Mouse (Mus musculus) activated CD4-positive, CD25-positive, alpha-beta regulatory T cell, adult 4 months (primary cell): ENCODE measurements around the gene Rras. TPM values are rescaled to one million over a fixed set of nuclear protein-coding genes. Genes with fewer than 3 reads are reported as not detected.
A peak's percentile ranks its signal among the peaks of the same experiment; 100 is the strongest.

Source experiments
- ATAC-seq: one replicate; pipeline ENCODE4 v1.8.0; 2017
- polyA plus RNA-seq, 2 experiments: library from polyadenylated mRNA; unstranded; fragments of 100-300 nt; shearing (Covaris generic); gene quantifications; one replicate each; pipeline ENCODE4 v1.2.1; 2017

Rras gene
- polyA plus RNA-seq, 2 experiments from 2014 or later: 4.5 to 6.1 TPM

- ATAC-seq: peak; percentile 92
These were observed 36.3 kb downstream of the Rras start for GRCm38 (mm10) chr7:45053931-45054510.

DNA sequence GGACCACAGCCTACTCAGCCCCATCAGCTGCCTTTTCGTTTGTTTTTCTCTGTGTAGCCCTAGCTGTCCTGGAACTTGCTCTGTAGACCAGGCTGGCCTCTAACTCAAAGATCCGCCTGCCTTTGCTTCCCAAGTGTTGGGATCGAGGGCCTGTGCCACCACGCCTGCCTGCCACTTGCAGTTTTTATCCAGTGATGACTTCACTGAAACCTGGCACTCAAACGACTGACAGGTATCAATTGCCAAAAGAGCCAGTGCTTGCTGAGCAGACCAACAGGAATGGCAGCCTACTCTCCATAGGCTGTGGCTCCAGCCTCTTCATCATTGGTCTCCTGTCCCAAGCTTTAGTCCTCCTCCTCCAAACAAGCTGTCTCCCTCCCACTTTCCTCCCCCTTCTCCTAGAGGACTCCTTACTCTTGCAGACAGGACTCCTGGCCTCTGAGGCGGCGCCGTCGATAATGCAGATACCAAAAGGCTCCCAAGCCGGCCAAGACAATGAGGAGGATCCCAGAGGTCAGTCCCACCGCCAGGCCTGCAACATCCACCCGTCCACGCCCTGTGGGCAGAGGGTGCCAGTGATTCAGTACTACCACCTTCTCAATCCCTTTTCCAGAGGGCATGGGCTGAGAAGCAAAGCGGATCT is 38.7 kb downstream of the Rras start:
- no peak for ATAC-seq

- ATAC-seq: no peak
These were observed 39.2 kb downstream of the Rras start for GRCm38 (mm10) chr7:45056972-45057348.

GRCm38 (mm10) chr7:45058607-45059571 is 41.1 kb downstream of the Rras start:
- no peak for ATAC-seq

DNA sequence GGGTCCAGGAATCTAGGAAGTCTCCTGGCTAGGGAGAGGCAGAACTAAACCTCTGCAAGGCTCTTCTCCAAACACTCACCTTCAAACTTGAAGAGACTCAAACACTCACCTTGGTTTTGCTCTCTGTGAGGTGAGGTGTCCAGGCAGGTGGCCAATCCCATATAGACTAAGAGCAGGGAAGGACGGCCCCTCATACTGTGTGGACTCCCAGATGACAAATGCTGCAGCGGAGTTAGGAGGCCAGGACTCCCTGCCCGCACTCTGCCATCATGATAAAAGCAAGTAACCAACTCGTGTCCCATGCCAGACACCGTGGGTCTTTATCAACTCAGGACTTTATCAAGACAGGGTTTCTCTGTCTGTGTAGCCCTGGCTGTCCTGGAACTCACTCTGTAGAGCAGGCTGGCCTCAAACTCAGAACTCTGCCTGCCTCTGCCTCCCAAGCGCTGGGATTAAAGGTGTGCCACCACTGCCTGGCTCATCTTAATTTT is 42.9 kb downstream of the Rras start:
- ATAC-seq: no peak

- ATAC-seq: no peak
These were observed 43.8 kb downstream of the Rras start for GRCm38 (mm10) chr7:45061532-45062075.

GRCm38 (mm10) chr7:45062239-45062835 is 44.6 kb downstream of the Rras start, which contains the start of the genes Nosip and Prrg2:
Gene Nosip (plus strand): TSS chr7:45062429.
Gene Prrg2 (minus strand): TSS chr7:45062677.
- ATAC-seq: peak; percentile 95

DNA sequence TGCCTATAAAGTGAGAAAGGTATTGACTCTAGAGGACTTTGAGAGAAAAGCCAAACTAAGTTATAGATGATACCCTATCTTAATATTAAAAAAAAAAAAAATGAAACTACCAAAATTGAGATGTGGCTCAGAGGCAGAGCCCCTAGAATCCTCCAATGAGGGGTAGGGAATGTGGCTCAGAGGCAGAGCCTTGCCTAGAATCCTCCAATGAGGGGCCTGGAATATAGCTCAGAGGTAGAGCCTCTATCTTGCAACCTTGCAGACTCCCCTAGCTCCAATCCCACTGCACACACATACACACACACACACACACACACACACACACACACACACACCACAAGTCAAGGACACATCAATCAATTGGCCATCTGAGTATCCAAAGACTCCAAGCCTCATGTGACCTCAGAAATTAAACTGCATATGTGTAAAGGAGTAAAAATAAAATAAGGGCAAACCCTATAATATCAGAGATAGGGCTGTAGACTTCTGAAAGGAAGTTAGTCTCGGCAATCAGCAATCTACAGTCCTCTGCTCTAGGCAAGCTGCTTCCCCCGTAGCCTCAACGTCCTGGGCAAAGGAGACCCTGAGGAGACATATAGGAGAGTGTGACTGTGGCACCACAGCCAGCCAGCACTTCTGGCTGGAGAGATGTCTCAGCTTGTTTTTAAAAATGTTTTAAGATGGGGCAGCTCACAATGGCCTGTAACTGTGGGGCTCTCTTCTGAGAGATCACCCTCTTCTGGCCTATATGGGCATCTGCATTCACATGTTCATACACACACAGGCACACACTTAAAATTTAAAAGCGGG is 49.6 kb downstream of the Rras start:
- no peak for ATAC-seq

- ATAC-seq: no peak
These were observed 50.2 kb downstream of the Rras start for GRCm38 (mm10) chr7:45068000-45068318.

DNA sequence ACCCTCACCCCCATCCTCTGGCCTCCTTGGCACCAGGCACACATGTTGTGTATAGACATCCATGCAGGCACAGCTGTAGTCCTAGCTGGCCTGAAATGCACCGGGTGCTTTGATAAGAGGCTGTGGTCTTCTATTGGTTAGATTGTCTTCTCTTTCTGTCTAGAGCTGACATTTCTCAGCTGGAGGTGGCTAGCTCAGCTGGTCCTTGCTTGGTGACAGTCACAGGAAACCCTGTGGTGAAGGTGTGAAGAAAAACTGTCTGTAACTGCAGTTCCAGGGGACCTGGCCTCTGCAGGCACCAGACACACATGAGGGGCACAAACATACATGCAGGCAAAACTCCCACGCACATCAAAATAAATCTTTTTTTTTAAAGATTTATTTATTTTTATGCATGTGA is 51.9 kb downstream of the Rras start:
- ATAC-seq: peak; percentile 85

Other genes starting within 250 kb of the Rras start
- gene Nup62, start 201.9 kb upstream of the Rras start, polyA plus RNA-seq: 10 to 100 TPM; 32.1 to 47.7 TPM
- gene Il4i1, start 201.6 kb upstream of the Rras start, polyA plus RNA-seq: 1 to 10 TPM; 2.0 to 4.1 TPM
- 1 to 10 TPM in 1 of 2 experiments, not detected in 1; 1.1 TPM for gene Atf5, start 201.3 kb upstream of the Rras start, polyA plus RNA-seq
- gene Akt1s1, start 169.0 kb upstream of the Rras start, polyA plus RNA-seq: 1 to 10 TPM; 3.0 to 4.7 TPM
- 10 to 100 TPM; 41.0 to 63.7 TPM for gene Tbc1d17, start 168.9 kb upstream of the Rras start, polyA plus RNA-seq
- 10 to 100 TPM; 41.4 to 48.8 TPM for gene Pnkp, start 160.8 kb upstream of the Rras start, polyA plus RNA-seq
- 1 to 10 TPM; 1.3 to 2.3 TPM for gene Ptov1, start 148.2 kb upstream of the Rras start, polyA plus RNA-seq
- gene Med25, start 125.2 kb upstream of the Rras start, polyA plus RNA-seq: 10 to 100 TPM; 12.2 to 20.1 TPM
- 10 to 100 TPM in 1 of 2 experiments, 1 to 10 TPM in 1; 7.3 to 19.3 TPM for gene Fuz, start 121.9 kb upstream of the Rras start, polyA plus RNA-seq
- 1 to 10 TPM; 6.8 to 8.0 TPM for gene Ap2a1, start 88.5 kb upstream of the Rras start, polyA plus RNA-seq
- not detected for gene Tsks, start 74.8 kb upstream of the Rras start, polyA plus RNA-seq
- gene Cpt1c, start 43.1 kb upstream of the Rras start, polyA plus RNA-seq: under 1 TPM; 0.80 to 0.98 TPM
- 100 to 1,000 TPM in 1 of 2 experiments, 10 to 100 TPM in 1; 38.0 to 103 TPM for gene Prmt1, start 31.4 kb upstream of the Rras start, polyA plus RNA-seq
- 100 to 1,000 TPM in 1 of 2 experiments, 10 to 100 TPM in 1; 88.9 to 129 TPM for gene Irf3, start 20.3 kb upstream of the Rras start, polyA plus RNA-seq
- 10 to 100 TPM; 18.4 to 31.8 TPM for gene Bcl2l12, start 19.2 kb upstream of the Rras start, polyA plus RNA-seq
- gene Scaf1, start 1.6 kb upstream of the Rras start, polyA plus RNA-seq: 1 to 10 TPM; 8.6 to 8.7 TPM
- gene Prr12, start 34.9 kb downstream of the Rras start, polyA plus RNA-seq: 10 to 100 TPM in 1 of 2 experiments, 1 to 10 TPM in 1; 9.5 to 11.4 TPM
- gene Nosip, start 44.5 kb downstream of the Rras start, polyA plus RNA-seq: 100 to 1,000 TPM; 143 to 161 TPM
- 1 to 10 TPM in 1 of 2 experiments, under 1 TPM in 1; 0.41 to 1.2 TPM for gene Prrg2, start 44.7 kb downstream of the Rras start, polyA plus RNA-seq
- gene Rcn3, start 74.3 kb downstream of the Rras start, polyA plus RNA-seq: 1 to 10 TPM; 4.7 to 5.4 TPM
- gene Fcgrt, start 85.9 kb downstream of the Rras start, polyA plus RNA-seq: 1 to 10 TPM in 1 of 2 experiments, under 1 TPM in 1; 0.78 to 1.1 TPM
- 1,000 to 10,000 TPM; 4,562 to 5,652 TPM for gene Rps11, start 106.5 kb downstream of the Rras start, polyA plus RNA-seq
- gene Rpl13a, start 110.8 kb downstream of the Rras start, polyA plus RNA-seq: 1,000 to 10,000 TPM; 7,090 to 8,122 TPM
- gene Gm45713, start 118.3 kb downstream of the Rras start, polyA plus RNA-seq: not detected
- 100 to 1,000 TPM; 118 to 125 TPM for gene Flt3l, start 118.5 kb downstream of the Rras start, polyA plus RNA-seq
- gene Pih1d1, start 136.3 kb downstream of the Rras start, polyA plus RNA-seq: 10 to 100 TPM; 44.4 to 53.0 TPM
- gene Aldh16a1, start 136.6 kb downstream of the Rras start, polyA plus RNA-seq: 10 to 100 TPM; 21.4 to 27.4 TPM
- not detected for gene Slc17a7, start 146.0 kb downstream of the Rras start, polyA plus RNA-seq
- gene Gfy, start 161.6 kb downstream of the Rras start, polyA plus RNA-seq: not detected
- not detected for gene Pth2, start 163.0 kb downstream of the Rras start, polyA plus RNA-seq
- gene Ccdc155, start 186.9 kb downstream of the Rras start, polyA plus RNA-seq: under 1 TPM; 0.24 to 0.34 TPM
- gene Dkkl1, start 194.2 kb downstream of the Rras start, polyA plus RNA-seq: 10 to 100 TPM; 20.6 to 24.7 TPM
- 1 to 10 TPM; 1.5 to 2.8 TPM for gene Tead2, start 197.8 kb downstream of the Rras start, polyA plus RNA-seq
- gene Cd37, start 221.2 kb downstream of the Rras start, polyA plus RNA-seq: 100 to 1,000 TPM; 420 to 495 TPM
- not detected for gene Slc6a16, start 223.1 kb downstream of the Rras start, polyA plus RNA-seq